9 mouse cellular contexts compared by ENCODE assay signal in the genomic region with DNA sequence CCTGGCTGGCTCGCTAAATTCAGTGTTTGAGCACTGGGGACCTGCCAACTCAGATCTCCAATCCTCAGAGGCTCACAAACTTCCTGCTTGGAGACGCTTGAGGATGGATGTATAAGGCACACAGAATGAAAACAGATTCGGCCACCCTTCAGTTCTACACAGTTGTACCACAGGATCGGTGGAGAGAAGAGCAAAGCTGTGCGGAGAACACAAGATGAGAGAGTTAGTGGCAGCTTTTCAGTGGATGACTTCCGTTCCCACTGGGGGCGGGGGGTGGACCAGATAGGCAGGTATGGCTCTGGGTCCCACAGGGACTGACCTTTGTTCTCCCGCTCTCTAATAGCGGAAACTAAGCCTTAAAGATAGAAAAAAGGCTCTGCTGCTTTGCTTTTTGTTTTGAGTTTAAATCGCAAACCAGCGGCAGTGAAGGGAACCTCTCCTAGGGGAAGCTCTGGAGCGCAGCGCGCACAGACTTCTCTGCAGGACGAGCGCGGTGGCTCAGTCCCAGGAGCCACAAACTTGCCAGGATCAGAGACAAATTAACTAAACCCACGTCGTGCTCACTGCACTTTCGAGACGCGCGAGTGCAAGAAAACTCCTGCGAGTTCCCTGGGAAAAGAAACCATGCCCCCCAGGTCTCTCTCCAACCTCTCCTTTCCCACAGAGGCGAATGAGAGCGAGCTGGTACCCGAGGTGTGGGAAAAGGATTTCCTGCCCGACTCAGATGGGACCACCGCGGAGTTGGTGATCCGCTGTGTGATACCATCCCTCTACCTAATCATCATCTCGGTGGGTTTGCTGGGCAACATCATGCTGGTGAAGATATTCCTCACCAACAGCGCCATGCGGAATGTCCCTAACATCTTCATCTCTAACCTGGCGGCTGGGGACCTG. TPM values are rescaled to one million over a fixed set of nuclear protein-coding genes. Genes with fewer than 3 reads are reported as not detected.
DNase-seq lines count a peak whose midpoint lies in the region; ATAC-seq and TF ChIP-seq lines count a peak whose summit lies in the region.
"Had no signal": no experiment of that assay in that cellular context is flagged by ENCODE, and none has a peak within 500 bp of the region (broad histone marks: within the 10 kb centered on the region; RNA-seq: fewer than 3 reads in every experiment).

No protein-coding gene starts in this region.

- H3K4me2 ChIP-seq in kidney, postnatal 0 days (ENCODE audit: low read length) = peak overlapping the region; percentile 51
- H3K4me2 ChIP-seq in hindbrain, embryonic 14.5 days (replicated peaks) = peak overlapping the region; percentile 91
- H3K4me2 ChIP-seq in midbrain, embryonic 14.5 days (ENCODE audit: low read length) = peak overlapping the region; percentile 86

- no peaks in the 10 kb centered on the region for H3K36me3 ChIP-seq in kidney, postnatal 0 days (ENCODE audit: insufficient read depth, low read length)
- H3K36me3 ChIP-seq in hindbrain, embryonic 14.5 days (replicated peaks; ENCODE audit: control insufficient read depth, insufficient read depth) = no peaks in the 10 kb centered on the region
- H3K36me3 ChIP-seq in midbrain, embryonic 14.5 days (ENCODE audit: control insufficient read depth, insufficient read depth, low read length) = no peaks in the 10 kb centered on the region

- peak; percentile 10 for DNase-seq in kidney, postnatal 0 days (ENCODE audit: low spot score)
- no peak for DNase-seq in kidney, adult 8-10 months
- DNase-seq in embryo, embryonic 10 days (ENCODE audit: low spot score) = peak; percentile 37
- peak; percentile 34 for DNase-seq in hindbrain, embryonic 14.5 days (ENCODE audit: low spot score)
- peak; percentile 65 for DNase-seq in midbrain, embryonic 14.5 days
- no peak for DNase-seq in spleen, postnatal 10 days (ENCODE audit: low spot score in 2 of 2)
- DNase-seq in adrenal gland, postnatal 36 days = no peak
- no peak for DNase-seq in MN1 (ENCODE audit: low spot score)

- no peak for TF ChIP-seq CTCF in kidney, postnatal 0 days (IDR thresholded peaks at IDR 0.05; ENCODE audit: low read depth)

- no peaks in the 10 kb centered on the region for H3K4me1 ChIP-seq in kidney, postnatal 0 days (replicated peaks; ENCODE audit: insufficient read depth, low read length)
- H3K4me1 ChIP-seq in hindbrain, embryonic 14.5 days (replicated peaks; ENCODE audit: control insufficient read depth, insufficient read depth, low read length) = no peaks in the 10 kb centered on the region
- 0 out of 2 replicates have a peak, but pooled peaks cover 12% of the 10 kb centered on the region for H3K4me1 ChIP-seq in midbrain, embryonic 14.5 days (ENCODE audit: control insufficient read depth, insufficient read depth, low read length)

- no peak overlapping the region for H3K27ac ChIP-seq in kidney, postnatal 0 days
- H3K27ac ChIP-seq in hindbrain, embryonic 14.5 days = no peak overlapping the region
- no peak overlapping the region for H3K27ac ChIP-seq in midbrain, embryonic 14.5 days (replicated peaks; ENCODE audit: low read depth, low read length)

- no peak overlapping the region for H3K9ac ChIP-seq in kidney, postnatal 0 days (ENCODE audit: low read depth, low read length)
- H3K9ac ChIP-seq in hindbrain, embryonic 14.5 days = peak overlapping the region; percentile 28; the same call in 1 of the 2 replicates
- peak overlapping the region; percentile 34; the same call in 1 of the 2 replicates for H3K9ac ChIP-seq in midbrain, embryonic 14.5 days (replicated peaks; ENCODE audit: low read length)

- no peak for ATAC-seq in kidney, postnatal 0 days (replicated peaks; ENCODE audit: low FRiP score, low read depth)
- ATAC-seq in hindbrain, embryonic 14.5 days (ENCODE audit: low FRiP score) = peak; percentile 46; the same call in 1 of the 2 replicates
- ATAC-seq in midbrain, embryonic 14.5 days (ENCODE audit: low FRiP score, low TSS enrichment) = peak; percentile 54; the same call in 1 of the 2 replicates

- peak overlapping the region; percentile 28 for H3K4me3 ChIP-seq in kidney, postnatal 0 days (replicated peaks; ENCODE audit: low read depth, low read length)
- peak overlapping the region; percentile 36 for H3K4me3 ChIP-seq in hindbrain, embryonic 14.5 days (replicated peaks; ENCODE audit: low read length)
- peak overlapping the region; percentile 36 for H3K4me3 ChIP-seq in midbrain, embryonic 14.5 days (replicated peaks; ENCODE audit: low read depth, low read length)

- 2% methylated on average over 35 of the region's 35 CpGs for WGBS in kidney, postnatal 0 days
- WGBS in hindbrain, embryonic 14.5 days = 3% methylated on average over 35 of the region's 35 CpGs
- 1% methylated on average over 35 of the region's 35 CpGs for WGBS in midbrain, embryonic 14.5 days

- peaks cover 9% of the 10 kb centered on the region for H3K27me3 ChIP-seq in kidney, postnatal 0 days (ENCODE audit: insufficient read depth, low read length)
- peaks cover 4% of the 10 kb centered on the region; the same call in 1 of the 2 replicates for H3K27me3 ChIP-seq in hindbrain, embryonic 14.5 days (ENCODE audit: control insufficient read depth, insufficient read depth, low read length)
- no peaks in the 10 kb centered on the region; the same call in 1 of the 2 replicates for H3K27me3 ChIP-seq in midbrain, embryonic 14.5 days (ENCODE audit: control insufficient read depth, insufficient read depth, low read length)

- no peaks in the 10 kb centered on the region for H3K9me3 ChIP-seq in kidney, postnatal 0 days (replicated peaks; ENCODE audit: low read length)
- H3K9me3 ChIP-seq in hindbrain, embryonic 14.5 days (ENCODE audit: control insufficient read depth, low read length) = no peaks in the 10 kb centered on the region
- H3K9me3 ChIP-seq in midbrain, embryonic 14.5 days (ENCODE audit: control insufficient read depth, low read length) = no peaks in the 10 kb centered on the region

RNA-seq across cellular contexts. Expression of a gene that starts 41.9 kb away (rescaled TPM):
- not detected in 2 replicates for polyA plus RNA-seq in kidney, postnatal 0 days (2015; fragmentation: Nextera tagmentation; extraction: Ambion mirVana)
- polyA plus RNA-seq in hindbrain, embryonic 14.5 days (2014; fragmentation: Nextera tagmentation; extraction: Ambion mirVana) = not detected in 2 replicates
- polyA plus RNA-seq in midbrain, embryonic 14.5 days (2014; fragmentation: Nextera tagmentation; extraction: Ambion mirVana) = not detected in 2 replicates
- total RNA-seq in adrenal gland, postnatal 36 days (2021) = not detected
- total RNA-seq: layer of hippocampus, postnatal 10 days had no signal

RNA-seq across cellular contexts. Expression of a gene that starts 54.5 kb away (rescaled TPM):
- polyA plus RNA-seq in kidney, postnatal 0 days (2015; fragmentation: Nextera tagmentation; extraction: Ambion mirVana) = 0.31 and 0.43 TPM in 2 replicates
- polyA plus RNA-seq in hindbrain, embryonic 14.5 days (2014; fragmentation: Nextera tagmentation; extraction: Ambion mirVana) = 2.7 and 3.3 TPM in 2 replicates
- 1.4 and 2.3 TPM in 2 replicates for polyA plus RNA-seq in midbrain, embryonic 14.5 days (2014; fragmentation: Nextera tagmentation; extraction: Ambion mirVana)
- not detected for total RNA-seq in adrenal gland, postnatal 36 days (2021)

RNA-seq across cellular contexts. Expression of a gene that starts 54.6 kb away (rescaled TPM):
- polyA plus RNA-seq in kidney, postnatal 0 days (2015; fragmentation: Nextera tagmentation; extraction: Ambion mirVana) = 101 and 112 TPM in 2 replicates
- 204 and 210 TPM in 2 replicates for polyA plus RNA-seq in hindbrain, embryonic 14.5 days (2014; fragmentation: Nextera tagmentation; extraction: Ambion mirVana)
- 217 and 224 TPM in 2 replicates for polyA plus RNA-seq in midbrain, embryonic 14.5 days (2014; fragmentation: Nextera tagmentation; extraction: Ambion mirVana)
- 10 to 100 TPM; 60.8 to 62.5 TPM for total RNA-seq in adrenal gland, postnatal 36 days (2021)

Comparison
In these comparisons a context has a peak if more than half of its experiments do, and no peak if none do; other contexts are left out.
1. DNase-seq: peak in kidney, postnatal 0 days (single experiment), embryo, embryonic 10 days (single experiment), hindbrain, embryonic 14.5 days (single experiment) and midbrain, embryonic 14.5 days (single experiment); none in kidney, adult 8-10 months (0 of 2), spleen, postnatal 10 days (0 of 2), adrenal gland, postnatal 36 days (0 of 2) and MN1 (single experiment).
2. Peak in every context shown above with its lines, with median percentiles within 50 percentile points of each other: H3K4me2 ChIP-seq and H3K4me3 ChIP-seq.